Mouse (Mus musculus) B cell, adult 2 months (primary cell): ENCODE data around the gene Pla2g1b.

ENCODE experiments used
- DNase-seq, 2 experiments: peaks; one replicate each; pipeline ENCODE4 v3.0.0; 2022

Pla2g1b gene

DNA sequence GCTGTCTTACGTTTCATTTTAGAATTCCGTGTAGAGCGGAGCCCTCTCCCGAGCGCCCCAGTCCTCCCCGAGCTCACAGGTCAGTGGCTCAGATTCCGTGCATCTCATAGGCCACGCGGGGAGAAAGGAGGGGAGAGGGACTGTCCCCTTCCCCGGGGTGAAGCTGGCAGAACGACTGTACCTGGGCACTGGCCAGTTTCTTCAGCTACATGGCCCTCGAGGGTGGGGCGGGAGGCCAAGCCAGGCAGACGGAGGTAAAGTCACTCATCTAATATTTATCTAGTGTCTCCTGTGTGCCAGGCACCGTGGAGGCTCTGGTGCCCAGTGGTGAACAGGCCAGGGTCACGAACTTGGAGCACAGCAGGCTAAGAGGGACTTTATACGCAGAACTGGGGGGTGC, 19.0 kb upstream of the Pla2g1b start:
- no peak for DNase-seq

DNA sequence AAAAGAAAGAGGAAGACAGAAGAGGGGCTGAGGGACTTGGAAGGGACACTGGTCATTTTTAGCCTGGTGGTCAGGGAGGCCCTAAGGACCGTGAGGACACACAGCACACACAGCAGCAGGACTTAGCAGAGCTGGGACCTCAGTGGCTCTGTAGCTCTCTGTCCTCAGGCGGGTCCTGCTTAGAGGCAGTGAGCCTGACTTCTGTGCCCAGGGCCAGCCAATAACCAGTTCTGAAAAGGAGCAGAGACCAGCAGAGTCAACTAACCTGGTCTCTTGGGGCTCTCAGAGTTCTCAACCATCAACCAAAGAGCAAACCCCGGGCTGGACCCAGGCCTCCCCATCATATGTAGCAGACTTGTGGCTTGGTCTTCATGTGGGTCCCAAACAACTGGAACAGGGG, 16.8 kb upstream of the Pla2g1b start:
- DNase-seq, result no peak

DNA sequence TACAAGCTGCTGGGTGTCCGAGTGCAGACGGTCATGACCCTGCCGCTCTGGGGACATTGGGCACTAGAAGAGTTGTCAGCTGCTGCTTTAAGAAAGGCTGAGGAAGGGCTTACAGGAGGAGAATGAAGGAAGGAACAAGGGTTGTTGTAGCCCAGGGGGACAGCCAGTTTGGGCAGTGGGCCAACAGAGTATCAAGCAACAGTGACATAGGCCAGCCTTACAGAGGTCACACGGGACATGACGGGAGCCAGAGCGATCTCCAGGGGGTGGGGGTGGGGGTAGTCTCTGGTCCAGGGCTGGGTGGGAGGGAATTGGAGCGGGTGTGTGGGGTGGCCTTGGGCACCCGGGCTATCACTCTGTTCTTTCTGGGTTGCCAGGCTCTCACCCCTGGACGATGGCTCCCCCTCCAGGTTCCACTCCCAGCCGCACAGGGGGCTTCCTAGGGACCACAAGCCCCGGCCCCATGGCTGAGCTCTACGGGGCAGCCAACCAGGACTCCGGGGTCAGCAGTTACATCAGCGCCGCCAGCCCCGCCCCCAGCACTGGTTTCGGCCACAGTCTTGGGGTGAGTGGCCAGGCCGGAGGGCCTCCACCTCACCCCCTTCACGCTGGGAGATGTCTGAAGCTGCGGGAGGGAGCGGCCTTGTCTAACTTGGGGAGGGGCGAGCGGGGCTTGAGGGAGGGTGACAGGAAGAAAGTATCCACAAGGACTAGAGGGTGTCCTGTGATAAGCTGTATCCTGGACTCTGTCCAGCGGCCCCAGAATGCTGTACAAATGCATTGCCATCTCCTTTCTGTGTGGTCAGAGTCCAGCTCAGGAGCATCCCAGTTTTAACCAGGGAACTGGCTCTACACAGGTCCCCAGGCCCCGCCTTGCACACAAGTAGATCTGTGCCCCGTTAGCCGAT, 15.4 kb upstream of the Pla2g1b start:
- DNase-seq, result no peak

DNA sequence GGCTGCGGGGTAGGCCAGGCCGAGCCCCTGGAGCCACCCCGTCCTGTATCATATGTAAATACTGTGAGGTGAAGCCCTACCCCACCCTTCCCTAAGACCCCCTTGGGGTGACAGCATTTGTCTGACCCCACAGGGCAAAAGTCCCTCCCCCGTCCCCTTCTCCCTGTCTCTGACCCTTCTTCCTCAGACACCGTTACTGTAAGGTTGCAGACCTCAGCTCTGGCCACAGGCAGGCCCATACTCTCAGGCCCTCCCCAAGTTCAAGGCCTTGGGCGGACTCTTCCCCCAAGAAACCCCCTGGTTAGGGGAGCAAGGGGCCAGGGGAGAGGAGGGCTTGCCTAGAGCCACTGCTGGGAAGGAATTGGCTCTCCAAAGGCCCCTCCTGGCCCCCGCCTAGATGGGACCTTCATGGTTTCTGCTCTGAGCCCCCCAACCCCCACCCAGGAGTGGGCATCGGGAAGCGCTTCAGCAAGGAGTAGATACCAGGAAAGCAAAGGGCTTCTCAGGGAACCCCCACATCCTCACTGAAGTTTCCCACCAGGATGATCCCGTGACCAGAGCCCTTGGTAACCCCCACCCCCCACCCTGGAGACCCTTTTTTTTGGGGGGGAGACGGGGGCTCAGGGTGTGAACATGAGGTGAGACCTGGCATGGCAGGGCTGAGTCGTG, 11.5 kb upstream of the Pla2g1b start:
- no peak for DNase-seq

DNA sequence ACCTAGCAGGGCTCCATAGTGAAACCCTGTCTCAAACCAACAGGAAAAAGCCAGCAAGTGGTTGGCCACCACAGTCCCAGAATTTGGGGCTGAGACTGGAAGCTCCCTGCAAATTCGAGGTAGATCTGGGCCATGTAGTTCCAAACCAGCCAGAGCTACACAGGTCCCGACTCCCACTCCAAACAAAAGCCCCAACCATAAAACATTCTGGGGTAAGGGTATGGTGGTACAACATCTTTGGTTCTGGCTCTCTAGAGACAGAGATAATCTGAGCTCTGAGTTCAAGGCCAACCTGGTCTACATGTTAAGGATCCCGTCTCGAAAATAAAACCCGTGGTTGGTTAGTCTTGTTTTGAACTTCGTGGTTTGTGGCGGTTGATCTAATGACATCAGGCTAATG, 10.2 kb upstream of the Pla2g1b start:
- DNase-seq, result no peak

DNA sequence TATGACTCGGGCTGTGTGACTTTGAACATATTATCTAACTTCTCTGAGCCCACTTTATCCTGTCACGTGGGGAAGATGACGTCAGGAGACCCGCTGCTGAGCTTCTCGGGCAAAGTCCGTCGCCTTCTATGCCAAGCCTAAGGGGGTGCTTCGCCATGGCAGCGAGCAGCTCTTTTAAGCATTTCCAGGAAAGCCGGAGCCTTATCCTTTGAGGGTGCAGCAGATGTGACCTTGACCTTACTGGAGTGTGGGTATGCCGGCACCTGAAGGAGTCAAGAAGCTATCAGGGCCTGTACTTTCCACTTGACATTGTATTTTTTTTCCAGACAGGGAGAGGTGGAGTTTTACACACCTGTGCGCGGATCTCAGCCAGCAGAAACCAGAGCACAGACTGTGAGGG, 7.1 kb upstream of the Pla2g1b start:
- no peak for DNase-seq

GRCm38 (mm10) chr5:115464408-115465115, 1.5 kb upstream of the Pla2g1b start:
- no peak for DNase-seq

- DNase-seq, result no peak
Measured at GRCm38 (mm10) chr5:115469791-115470190, 3.7 kb downstream of the Pla2g1b start.

- peak; percentile 79 for DNase-seq
Measured at GRCm38 (mm10) chr5:115470766-115471531, 4.9 kb downstream of the Pla2g1b start.

- DNase-seq, result no peak
Measured at GRCm38 (mm10) chr5:115473191-115473590, 7.1 kb downstream of the Pla2g1b start.

- DNase-seq, result peak in 1 of 2 experiments; percentile 22
Measured at GRCm38 (mm10) chr5:115474174-115474828, 8.2 kb downstream of the Pla2g1b start.

DNA sequence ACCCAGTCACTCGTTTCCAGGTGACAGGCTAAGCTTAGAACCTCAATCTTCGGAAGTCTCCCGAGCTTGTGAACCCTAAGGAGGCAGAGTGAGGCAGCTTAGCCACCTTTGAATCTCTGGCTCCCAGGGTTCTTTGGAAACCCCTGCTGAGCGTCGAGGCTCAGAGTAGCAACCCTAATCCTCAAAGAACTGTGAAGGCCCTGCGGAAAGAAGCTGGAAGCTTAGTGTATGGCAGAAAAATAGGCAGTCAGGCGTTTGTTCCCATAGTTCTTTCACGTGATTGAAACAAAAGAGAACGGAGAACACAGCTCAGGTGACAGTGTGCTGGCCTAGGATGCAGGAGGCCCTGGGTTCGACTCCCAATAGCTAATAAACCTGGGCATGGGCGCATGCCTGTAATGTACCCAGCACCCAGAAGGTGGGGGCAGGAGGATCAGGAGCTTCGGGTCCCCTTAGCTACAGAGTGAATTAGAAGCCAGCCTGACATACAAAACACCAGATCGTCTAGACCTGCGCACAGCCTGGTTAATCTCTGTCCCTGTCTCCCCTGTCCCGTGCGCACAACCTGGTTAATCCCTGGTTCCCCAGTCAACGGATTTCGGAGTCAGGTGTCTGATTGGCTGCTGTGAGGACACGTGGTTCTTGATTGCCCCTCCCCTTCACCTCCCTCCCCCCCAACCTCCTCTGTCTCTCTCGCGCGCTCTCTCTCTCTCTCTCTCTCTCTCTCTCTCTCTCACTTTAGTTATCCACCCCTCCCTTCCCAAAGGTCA, 9.5 kb downstream of the Pla2g1b start:
- peak in 1 of 2 experiments; percentile 32 for DNase-seq

DNA sequence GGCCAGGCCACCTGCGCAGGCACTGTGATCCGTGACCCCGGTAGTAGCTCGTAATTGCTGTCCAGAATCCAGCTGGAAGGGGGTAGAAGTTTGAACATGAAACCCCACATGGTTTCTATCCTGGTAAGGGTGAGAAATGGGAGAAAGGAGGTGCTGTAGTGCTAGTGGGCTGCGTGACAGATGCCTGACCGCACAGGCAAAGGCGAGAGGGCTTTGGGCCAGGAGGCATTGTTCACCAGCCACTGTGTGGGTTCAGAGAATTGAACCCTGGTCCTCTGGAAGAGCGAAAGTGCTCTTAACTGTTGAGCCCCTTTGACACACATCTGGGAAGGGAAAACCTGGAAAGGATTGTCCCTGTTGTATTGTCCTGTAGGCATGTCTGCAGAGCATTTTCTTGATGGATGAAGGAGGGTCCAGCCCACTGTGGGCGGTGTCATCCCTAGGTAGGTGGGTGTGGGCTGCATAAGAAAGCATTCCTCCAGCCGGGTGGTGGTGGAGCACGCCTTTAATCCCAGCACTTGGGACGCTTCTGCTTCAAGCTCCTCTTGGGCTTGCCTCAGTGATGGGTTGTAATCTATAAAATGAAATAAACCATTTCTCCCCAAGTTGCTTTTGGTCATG, 10.2 kb downstream of the Pla2g1b start:
- no peak for DNase-seq

- DNase-seq, result no peak
Measured at GRCm38 (mm10) chr5:115479561-115479960, 13.5 kb downstream of the Pla2g1b start.

DNA sequence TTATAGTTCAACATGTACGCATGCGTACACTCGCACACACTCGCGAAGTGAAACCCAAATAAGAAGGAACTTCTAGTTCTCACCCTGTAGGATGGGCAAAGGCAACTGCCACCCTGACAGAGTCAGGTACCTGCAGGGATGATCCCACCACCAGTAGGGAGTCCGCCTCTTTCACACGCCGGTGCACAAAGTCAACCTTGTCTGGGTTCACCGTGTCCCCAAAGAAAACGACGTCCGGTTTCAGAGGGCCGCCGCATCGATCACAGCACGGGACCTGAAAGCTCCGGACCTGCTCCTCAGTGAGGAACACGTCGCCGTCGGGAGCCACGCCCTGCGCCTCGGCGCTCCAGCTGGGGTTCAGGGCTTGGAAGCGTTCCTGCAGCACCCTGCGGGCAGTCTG, 14.0 kb downstream of the Pla2g1b start:
- peak; percentile 46 to 47 for DNase-seq

DNA sequence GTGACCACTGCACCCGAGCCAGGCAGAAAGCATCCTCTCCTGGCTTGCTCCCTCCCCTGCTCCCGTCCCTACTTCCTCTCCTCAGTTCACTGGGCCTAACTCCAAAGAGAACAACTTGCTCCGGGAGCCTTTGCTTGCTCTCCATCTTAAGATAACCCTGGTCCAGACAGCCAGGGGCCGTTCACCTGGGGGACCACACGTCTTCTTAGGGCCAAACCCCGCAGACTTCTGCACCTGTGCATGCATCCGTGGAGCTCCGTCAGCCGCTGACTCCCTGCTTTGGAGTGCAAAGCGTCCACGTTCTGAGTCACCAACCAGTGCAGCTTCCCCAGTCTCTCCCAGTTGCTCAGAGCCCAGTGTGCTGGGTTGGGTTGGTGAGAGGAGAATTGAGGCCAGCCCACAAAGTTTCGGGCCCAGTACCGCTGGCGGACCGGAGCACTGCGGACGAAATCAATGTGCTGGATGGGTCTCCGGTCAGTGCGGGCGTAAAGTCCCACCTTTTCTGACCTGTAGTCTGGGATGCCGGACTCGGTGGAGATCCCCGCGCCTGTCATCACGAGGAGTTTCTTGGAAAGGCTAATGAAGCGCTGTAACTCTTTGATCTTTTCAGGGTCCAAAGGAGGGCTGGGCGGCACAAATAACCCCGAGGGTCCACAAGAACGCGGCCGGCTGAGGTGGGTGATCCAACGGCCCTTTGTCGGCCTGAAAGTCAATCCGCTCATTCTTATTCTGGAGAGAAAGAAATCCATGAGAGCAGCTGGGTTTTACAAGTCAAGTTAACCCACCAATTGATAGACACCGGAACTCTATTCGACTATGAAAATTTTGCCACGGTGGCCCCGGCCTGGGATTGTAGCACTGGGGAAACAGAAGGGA, 16.6 kb downstream of the Pla2g1b start:
- DNase-seq, result no peak

DNA sequence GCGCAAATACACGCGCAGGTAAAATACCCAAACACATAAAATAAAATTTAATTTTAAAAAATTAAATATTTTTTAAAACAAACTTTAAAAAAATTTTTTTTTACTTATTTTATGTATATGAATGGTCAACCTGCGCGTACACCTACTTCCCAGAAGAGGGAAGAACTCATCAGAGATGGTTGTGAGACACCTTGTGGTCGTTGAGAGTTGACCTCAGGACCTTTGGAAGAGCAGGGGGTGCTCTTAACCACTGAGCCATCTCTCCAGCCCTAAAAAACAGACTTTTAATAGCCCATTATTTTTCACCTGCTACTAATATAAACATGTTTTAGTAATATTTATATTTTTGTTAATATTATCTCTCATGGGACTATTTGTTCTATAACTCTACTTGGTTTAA, 17.3 kb downstream of the Pla2g1b start:
- no peak for DNase-seq

DNA sequence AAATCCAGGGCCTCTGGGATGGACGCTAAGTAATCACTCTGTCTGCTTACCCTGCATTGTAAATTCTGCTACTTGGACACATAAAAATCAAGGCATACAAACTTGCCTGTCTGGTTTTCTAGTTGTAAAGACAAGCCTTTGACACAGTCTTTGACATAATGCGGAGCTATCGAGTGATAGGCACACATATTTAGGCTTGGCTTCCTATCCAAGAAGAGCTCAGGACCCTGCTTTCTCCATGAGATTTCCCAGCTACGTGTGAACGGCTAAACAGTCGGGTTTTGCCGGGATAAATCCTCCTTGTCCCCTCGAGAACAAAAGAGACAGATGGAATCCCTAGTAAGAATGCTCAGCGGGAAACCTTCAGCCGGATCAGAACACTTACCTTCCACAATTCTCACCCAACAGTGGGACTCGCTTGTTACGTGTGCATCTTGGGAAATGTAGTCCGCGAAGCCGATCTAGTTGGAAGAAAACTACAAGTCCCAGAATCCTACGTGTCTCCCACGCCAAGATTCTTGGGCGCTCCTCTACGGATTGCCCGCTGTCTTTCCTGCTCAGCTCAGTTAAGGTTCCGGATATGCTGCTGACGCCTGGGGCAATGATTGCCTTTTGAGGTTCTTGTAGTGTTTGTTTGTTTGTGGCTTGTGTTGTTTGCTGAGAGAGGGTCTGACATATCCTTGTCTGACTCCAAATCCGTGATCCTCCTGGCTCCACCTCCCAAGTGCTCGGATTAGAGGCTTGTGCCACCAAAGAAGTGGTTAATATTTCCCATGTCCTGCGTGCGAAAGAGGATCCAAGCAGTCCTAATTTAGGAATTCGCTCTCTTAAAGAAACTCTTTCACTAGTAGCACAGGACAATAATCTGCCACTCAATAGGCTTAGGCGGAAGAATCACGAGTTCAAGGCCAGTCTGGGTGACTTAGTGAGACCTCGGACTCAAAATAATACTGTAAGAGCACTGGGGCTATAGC, 18.2 kb downstream of the Pla2g1b start, which contains the start of gene Sirt4:
Gene Sirt4 (minus strand): TSS at position 779 of the 974 bp plus-strand sequence.
- peak; percentile 67 to 72 for DNase-seq

- no peak for DNase-seq
Measured at GRCm38 (mm10) chr5:115484996-115485395, 18.9 kb downstream of the Pla2g1b start.
